Mouse (Mus musculus): ENCODE data around the gene Olfr681.
"Not testable (repeated sequence)": the region's sequence is repeated elsewhere in the genome, so short reads cannot be mapped to it uniquely, and the experiment has no call there.

Gene Olfr681

DNA sequence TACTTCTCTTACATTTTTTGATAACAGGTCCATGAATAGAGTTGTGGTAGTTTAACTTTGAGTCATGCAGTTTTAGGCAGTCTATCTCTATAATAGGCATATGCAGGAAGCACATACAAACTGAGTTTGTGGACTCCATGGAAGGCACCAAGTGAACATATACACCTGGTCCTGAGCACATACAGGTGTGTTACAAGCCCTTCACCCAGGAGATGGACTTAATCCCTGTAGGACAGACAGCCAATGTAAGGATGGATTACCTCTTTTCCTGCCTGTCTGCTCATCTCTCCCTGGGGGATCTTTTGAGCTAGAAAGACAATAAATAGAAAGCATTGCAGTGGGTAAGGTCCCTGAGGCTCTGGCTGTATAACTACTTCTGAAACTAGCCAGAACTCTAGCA is at the start of gene Olfr681:
TSS of gene Olfr681 (plus strand) at position 301 of the 400 bp plus-strand sequence.
- DNase-seq = no peak

DNA sequence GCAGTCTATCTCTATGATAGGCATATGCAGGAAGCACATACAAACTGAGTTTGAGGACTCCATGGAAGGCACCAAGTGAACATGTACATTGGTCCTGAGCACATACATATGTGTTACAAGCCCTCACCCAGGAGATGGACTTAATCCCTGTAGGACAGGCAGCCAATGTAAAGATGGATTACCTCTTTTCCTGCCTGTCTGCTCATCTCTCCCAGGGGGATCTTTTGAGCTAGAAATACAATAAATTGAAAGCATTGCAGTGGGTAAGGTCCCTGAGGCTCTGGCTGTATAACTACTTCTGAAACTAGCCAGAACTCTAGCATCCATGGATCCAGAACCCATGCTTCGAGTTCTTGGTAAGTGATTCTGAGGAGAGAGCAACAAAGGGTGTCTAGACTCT is 35.7 kb upstream of the Olfr681 start, which contains the start of gene Olfr679:
TSS of gene Olfr679 (plus strand) at position 301 of the 400 bp plus-strand sequence.
- DNase-seq = no peak

DNA sequence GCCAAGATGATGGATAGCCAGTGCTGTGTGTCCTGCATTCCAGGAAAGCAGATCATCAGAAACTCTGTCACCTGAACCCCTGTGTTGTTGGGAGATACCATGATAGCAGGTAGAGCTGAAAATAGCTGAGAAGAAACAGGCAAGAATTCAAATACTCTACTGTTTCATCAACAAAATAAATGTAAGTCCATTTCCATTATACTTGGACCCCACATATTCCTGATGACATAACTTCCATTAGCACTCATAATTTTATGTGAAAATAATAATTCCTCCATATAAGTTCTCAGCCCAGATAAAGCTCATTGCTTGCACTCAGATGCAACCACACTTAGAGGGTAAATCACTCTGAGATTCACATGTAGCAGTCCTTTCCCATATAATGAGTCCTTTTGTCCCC is 23.9 kb upstream of the Olfr681 start, which contains the start of gene Olfr680-ps1:
TSS of gene Olfr680-ps1 (minus strand) at position 101 of the 400 bp plus-strand sequence.
- not testable (repeated sequence) for DNase-seq

DNA sequence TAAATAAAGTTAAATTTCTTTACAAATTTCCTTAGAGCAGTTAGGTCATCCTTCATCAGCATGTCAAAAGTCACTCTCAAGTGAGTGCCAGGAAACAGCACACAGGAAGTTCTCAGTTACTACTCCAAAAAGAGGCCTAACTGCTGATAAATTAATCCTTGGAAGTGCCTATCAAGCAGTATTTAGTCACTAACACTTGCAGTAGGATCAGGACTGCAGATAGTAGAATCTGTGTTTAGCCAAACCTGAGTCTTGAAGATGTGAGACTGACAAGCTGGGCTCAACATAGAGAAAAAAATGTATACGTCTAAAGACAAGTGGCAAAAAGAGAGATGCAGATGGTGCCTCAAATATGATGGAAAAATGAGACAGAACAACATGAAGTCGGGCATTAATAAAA is 24.6 kb downstream of the Olfr681 start:
- DNase-seq = no peak

DNA sequence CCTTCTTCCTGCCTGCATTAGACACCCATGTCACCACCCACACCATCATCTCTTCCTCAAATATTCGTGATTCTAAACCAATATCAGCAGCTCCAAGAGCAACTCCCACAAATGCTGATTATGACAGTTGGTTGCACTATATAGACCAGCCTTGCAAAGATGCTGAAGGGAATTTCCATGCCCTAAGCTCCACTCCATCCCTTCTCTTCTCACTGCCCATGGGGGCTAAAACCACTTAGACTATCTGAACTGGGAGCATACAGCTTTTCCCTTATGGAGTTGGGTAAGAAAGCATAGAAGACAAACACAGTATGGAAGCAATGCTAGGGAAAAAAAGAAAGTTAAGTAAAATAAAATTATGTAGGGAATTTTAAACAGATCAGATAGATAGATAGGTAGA is 30.3 kb downstream of the Olfr681 start, which contains the start of gene Olfr683:
TSS of gene Olfr683 (minus strand) at position 101 of the 400 bp plus-strand sequence.
- DNase-seq = no peak

DNA sequence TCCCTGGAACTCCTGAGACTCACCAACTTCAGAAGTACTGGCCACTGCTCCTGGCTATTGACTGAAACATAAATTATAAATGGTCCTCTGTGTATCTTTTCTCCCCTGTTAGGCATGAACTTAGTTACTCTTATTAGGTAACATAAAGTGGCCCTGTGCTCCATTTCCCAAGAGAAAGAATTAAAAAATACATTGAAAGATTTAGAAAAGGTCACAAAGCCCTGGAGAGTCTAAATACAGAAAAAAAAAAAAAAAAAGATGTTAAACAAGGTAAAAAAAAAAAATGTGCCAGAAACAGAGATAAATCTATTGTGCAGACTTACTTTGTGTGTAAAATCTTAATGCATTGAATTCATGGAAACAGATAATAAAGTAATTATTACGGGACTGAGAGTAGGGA is 46.9 kb downstream of the Olfr681 start, which contains the start of gene Olfr684:
TSS of gene Olfr684 (minus strand) at position 101 of the 400 bp plus-strand sequence.
- DNase-seq = no peak

DNA sequence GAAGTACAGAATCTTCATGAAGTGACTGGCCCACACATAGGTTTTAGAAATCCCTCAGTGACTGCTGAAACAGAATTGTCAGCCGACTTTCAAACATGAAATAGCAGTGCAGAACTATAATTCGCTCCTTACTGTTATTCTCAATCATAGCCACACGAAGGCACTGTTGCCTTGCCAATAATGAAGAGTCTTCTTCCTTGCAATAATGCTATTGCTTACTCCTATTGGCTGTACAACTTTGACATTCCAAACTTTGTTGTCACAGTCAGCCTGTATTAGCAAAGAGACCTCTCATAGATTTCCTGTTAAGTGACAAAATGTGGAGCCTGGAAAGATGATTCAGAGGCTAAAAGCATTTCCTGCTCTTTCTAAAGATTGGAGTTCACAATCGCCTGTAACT is 54.1 kb downstream of the Olfr681 start:
- DNase-seq = no peak
